Mouse (Mus musculus) forebrain, embryonic 10.5 days (tissue): ENCODE data around the gene Olfr1023. TPM values are rescaled to one million over a fixed set of nuclear protein-coding genes. Genes with fewer than 3 reads are reported as not detected.

Experiments used
- DNase-seq: peaks from one replicate; pipeline ENCODE4 v3.0.0-alpha.2; 2017; ENCODE audit warnings: low spot score; ENCODE audit errors: extremely low spot score
- H3K27ac ChIP-seq: fragments of 300-500 bp; sonication (generic); 2 replicates; pipeline ENCODE4 v1.5.1; 2016; ENCODE audit warnings: mild to moderate bottlenecking
- H3K27me3 ChIP-seq: fragments of 300-500 bp; sonication (generic); 2 replicates; pipeline ENCODE4 v1.6.1; 2016; ENCODE audit warnings: mild to moderate bottlenecking; ENCODE audit not compliant: poor library complexity, severe bottlenecking
- H3K36me3 ChIP-seq: fragments of 300-500 bp; sonication (generic); replicated peaks from 2 replicates; pipeline ENCODE4 v1.6.1; 2016; ENCODE audit warnings: mild to moderate bottlenecking, moderate library complexity
- H3K4me1 ChIP-seq: fragments of 300-500 bp; sonication (generic); 2 replicates; pipeline ENCODE4 v1.6.1; 2016
- H3K4me3 ChIP-seq: fragments of 300-500 bp; sonication (generic); 2 replicates; pipeline ENCODE4 v1.5.1; 2016; ENCODE audit warnings: mild to moderate bottlenecking, moderate library complexity
- H3K9me3 ChIP-seq: fragments of 300-500 bp; sonication (generic); 2 replicates; pipeline ENCODE4 v1.6.1; 2016; ENCODE audit warnings: mild to moderate bottlenecking, moderate library complexity
- WGBS: fragments of 180-500 bp; shearing (Covaris S2); methylation state at CpG from one replicate; pipeline ENCODE4 v1.1.7; 2016; 5-methylcytosine and 5-hydroxymethylcytosine counted together
- polyA plus RNA-seq: library from polyadenylated mRNA; unstranded; fragments of >200 nt; fragmentation: Nextera tagmentation; extraction: Ambion mirVana; gene quantifications from 2 replicates; pipeline ENCODE4 v1.2.1, GENCODE M21; 2016

The Olfr1023 gene
- polyA plus RNA-seq: not detected in 2 replicates

GRCm38 (mm10) chr2:85885340-85885739, at the start of gene Olfr1023:
TSS of gene Olfr1023 (plus strand) at chr2:85885640.
- H3K27me3 ChIP-seq: no peaks in the 10 kb centered on the region
- no peak within 1 kb of the TSS for H3K4me3 ChIP-seq
- 76% methylated on average over 2 of the region's 2 CpGs for WGBS
- DNase-seq: no peak
- H3K36me3 ChIP-seq: no peaks in the 10 kb centered on the region
- no peak within 1 kb of the TSS for H3K27ac ChIP-seq
- no peaks in the 10 kb centered on the region for H3K9me3 ChIP-seq
- no peaks in the 10 kb centered on the region for H3K4me1 ChIP-seq

GRCm38 (mm10) chr2:85845383-85845782, 40.1 kb upstream of the Olfr1023 start, which contains the start of gene Olfr1019:
TSS of gene Olfr1019 (minus strand) at chr2:85845483.
- Histone ChIP-seq H3K4me1 (no peaks in the 10 kb centered on the region), H3K27ac (no peak within 1 kb of the TSS), H3K4me3 (no peak within 1 kb of the TSS)

DNA sequence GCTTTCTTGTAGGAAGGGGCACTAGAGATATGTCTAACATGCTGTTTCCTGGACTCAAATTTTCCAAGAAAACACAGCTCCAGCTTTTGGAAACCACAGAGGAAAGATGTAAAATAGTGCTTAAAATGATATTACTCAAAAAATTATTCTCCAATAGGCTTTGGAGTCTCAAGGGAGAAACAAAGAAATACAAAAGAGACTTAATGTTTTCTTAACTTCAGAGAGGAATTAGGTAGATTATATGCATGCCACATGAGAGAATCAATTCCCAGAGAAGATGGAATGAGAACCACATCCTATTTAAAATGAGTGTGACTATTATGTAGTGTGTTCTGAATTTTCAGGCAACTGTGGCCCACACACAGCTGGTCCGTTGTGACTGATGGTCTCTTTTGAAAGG, 38.7 kb upstream of the Olfr1023 start, which contains the start of gene Olfr1020:
Olfr1020 (plus strand) TSS at position 301 of the 400 bp plus-strand sequence.
- H3K27ac ChIP-seq: no peak within 1 kb of the TSS
- H3K4me1 ChIP-seq: no peaks in the 10 kb centered on the region
- no peak within 1 kb of the TSS for H3K4me3 ChIP-seq
- DNase-seq: no peak
- H3K27me3 ChIP-seq: no peaks in the 10 kb centered on the region
- no peaks in the 10 kb centered on the region for H3K36me3 ChIP-seq
- no peaks in the 10 kb centered on the region for H3K9me3 ChIP-seq
- WGBS: 73% methylated on average over 1 of the region's 1 CpGs

More at GRCm38 (mm10) chr2:85845383-85845782, 40.1 kb upstream of the Olfr1023 start, which contains the start of gene Olfr1019:
- DNase-seq: no peak
- Histone ChIP-seq H3K9me3 (no peaks in the 10 kb centered on the region), H3K27me3 (no peaks in the 10 kb centered on the region), H3K36me3 (no peaks in the 10 kb centered on the region)

DNA sequence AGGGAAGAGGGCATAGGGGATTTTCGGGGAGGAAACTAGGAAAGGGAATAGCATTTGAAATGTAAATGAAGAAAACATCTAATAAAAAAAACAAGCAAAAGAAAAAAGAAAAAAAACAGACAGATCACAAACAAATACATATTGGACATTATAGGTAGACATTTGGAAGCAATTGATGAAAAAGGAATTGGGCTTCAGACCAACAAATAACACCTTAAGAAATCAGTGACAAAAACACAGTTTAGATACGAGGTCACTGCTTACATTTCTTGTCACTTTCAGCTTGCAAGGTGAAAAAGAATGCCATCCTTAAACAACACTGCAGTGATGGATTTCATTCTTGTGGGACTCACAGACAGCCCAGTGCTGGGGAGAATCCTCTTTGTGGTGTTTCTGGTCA, 17.1 kb upstream of the Olfr1023 start, which contains the start of gene Olfr1022:
Olfr1022 (plus strand) TSS at position 301 of the 400 bp plus-strand sequence.
- no peak for DNase-seq
- no peaks in the 10 kb centered on the region for H3K4me1 ChIP-seq
- no peak within 1 kb of the TSS for H3K4me3 ChIP-seq
- no peaks in the 10 kb centered on the region for H3K9me3 ChIP-seq
- H3K27me3 ChIP-seq: no peaks in the 10 kb centered on the region
- H3K36me3 ChIP-seq: no peaks in the 10 kb centered on the region
- 72% methylated on average over 2 of the region's 2 CpGs for WGBS
- H3K27ac ChIP-seq: no peak within 1 kb of the TSS

DNA sequence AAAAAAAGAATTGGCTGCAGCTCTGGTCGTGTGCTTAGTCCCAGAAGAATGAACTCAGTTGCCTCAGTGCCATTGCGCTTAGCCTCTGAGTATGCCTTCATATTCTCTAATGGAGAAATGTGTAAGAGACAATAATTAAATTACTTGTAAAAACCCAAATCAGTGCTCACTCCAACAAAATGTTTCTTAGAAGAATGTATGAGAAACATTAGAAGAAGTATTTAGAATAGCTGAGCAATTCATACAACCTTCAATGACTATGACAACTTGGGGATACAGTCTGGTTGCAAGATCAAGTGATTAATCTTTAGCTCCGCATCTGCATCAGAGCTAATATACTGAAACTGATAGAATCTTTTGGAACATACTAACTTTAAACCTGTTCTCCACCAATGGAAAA, 19.5 kb downstream of the Olfr1023 start, which contains the start of gene Olfr1024:
Olfr1024 (minus strand) TSS at position 101 of the 400 bp plus-strand sequence.
- no peaks in the 10 kb centered on the region for H3K36me3 ChIP-seq
- no peak within 1 kb of the TSS for H3K4me3 ChIP-seq
- H3K9me3 ChIP-seq: no peaks in the 10 kb centered on the region
- DNase-seq: no peak
- WGBS: 90% methylated on average over 3 of the region's 3 CpGs
- no peaks in the 10 kb centered on the region for H3K4me1 ChIP-seq
- H3K27me3 ChIP-seq: no peaks in the 10 kb centered on the region
- no peak within 1 kb of the TSS for H3K27ac ChIP-seq

GRCm38 (mm10) chr2:85913197-85913596, 27.8 kb downstream of the Olfr1023 start:
- H3K27ac ChIP-seq: no peak overlapping the region
- DNase-seq: no peak
- H3K27me3 ChIP-seq: no peaks in the 10 kb centered on the region
- no peaks in the 10 kb centered on the region for H3K4me1 ChIP-seq
- no peaks in the 10 kb centered on the region for H3K36me3 ChIP-seq
- no peak overlapping the region for H3K4me3 ChIP-seq
- H3K9me3 ChIP-seq: no peaks in the 10 kb centered on the region

- H3K4me1 ChIP-seq: no peaks in the 10 kb centered on the region
- no peak for DNase-seq
- 67% methylated on average over 1 of the region's 1 CpGs for WGBS
- H3K4me3 ChIP-seq: no peak within 1 kb of the TSS
- no peak within 1 kb of the TSS for H3K27ac ChIP-seq
- H3K9me3 ChIP-seq: no peaks in the 10 kb centered on the region
- no peaks in the 10 kb centered on the region for H3K27me3 ChIP-seq
- H3K36me3 ChIP-seq: no peaks in the 10 kb centered on the region
Measured at GRCm38 (mm10) chr2:85914893-85915292, 29.5 kb downstream of the Olfr1023 start, which contains the start of gene Olfr1025-ps1. TSS of gene Olfr1025-ps1 (plus strand) at chr2:85915193.

- Histone ChIP-seq H3K27ac (no peak within 1 kb of the TSS), H3K27me3 (no peaks in the 10 kb centered on the region), H3K36me3 (no peaks in the 10 kb centered on the region), H3K4me3 (no peak within 1 kb of the TSS), H3K9me3 (no peaks in the 10 kb centered on the region), H3K4me1 (no peaks in the 10 kb centered on the region)
- WGBS: 91% methylated on average over 3 of the region's 3 CpGs
- no peak for DNase-seq
Measured at GRCm38 (mm10) chr2:85921258-85921657, 35.8 kb downstream of the Olfr1023 start, which contains the start of gene Olfr1026. TSS of gene Olfr1026 (plus strand) at chr2:85921558.

Other genes with a start within 250 kb of the Olfr1023 start
- gene Olfr1002, start 234.9 kb upstream of the Olfr1023 start, polyA plus RNA-seq: not detected in 2 replicates
- not detected in 2 replicates for gene Olfr154, start 221.2 kb upstream of the Olfr1023 start, polyA plus RNA-seq
- not detected in 2 replicates for gene Olfr1006, start 206.9 kb upstream of the Olfr1023 start, polyA plus RNA-seq
- gene Olfr1008, start 196.2 kb upstream of the Olfr1023 start, polyA plus RNA-seq: not detected in 2 replicates
- gene Olfr1009, start 170.2 kb upstream of the Olfr1023 start, polyA plus RNA-seq: not detected in 2 replicates
- not detected in 2 replicates for gene Olfr1012, start 122.9 kb upstream of the Olfr1023 start, polyA plus RNA-seq
- not detected in 2 replicates for gene Olfr1013, start 118.5 kb upstream of the Olfr1023 start, polyA plus RNA-seq
- gene Olfr1014, start 112.9 kb upstream of the Olfr1023 start, polyA plus RNA-seq: not detected in 2 replicates
- gene Olfr1015, start 103.6 kb upstream of the Olfr1023 start, polyA plus RNA-seq: not detected in 2 replicates
- gene Olfr1016, start 83.1 kb upstream of the Olfr1023 start, polyA plus RNA-seq: not detected in 2 replicates
- gene Olfr1018, start 67.2 kb upstream of the Olfr1023 start, polyA plus RNA-seq: not detected in 2 replicates
- gene Olfr1019, start 40.2 kb upstream of the Olfr1023 start, polyA plus RNA-seq: not detected in 2 replicates
- not detected in 2 replicates for gene Olfr1020, start 38.6 kb upstream of the Olfr1023 start, polyA plus RNA-seq
- gene Olfr1022, start 17.0 kb upstream of the Olfr1023 start, polyA plus RNA-seq: not detected in 2 replicates
- not detected in 2 replicates for gene Olfr1024, start 19.4 kb downstream of the Olfr1023 start, polyA plus RNA-seq
- not detected in 2 replicates for gene Olfr1025-ps1, start 29.6 kb downstream of the Olfr1023 start, polyA plus RNA-seq
- gene Olfr1026, start 35.9 kb downstream of the Olfr1023 start, polyA plus RNA-seq: not detected in 2 replicates
- gene Olfr1028, start 64.8 kb downstream of the Olfr1023 start, polyA plus RNA-seq: not detected in 2 replicates
- gene Olfr1029, start 88.3 kb downstream of the Olfr1023 start, polyA plus RNA-seq: not detected in 2 replicates
- gene Olfr1030, start 93.6 kb downstream of the Olfr1023 start, polyA plus RNA-seq: not detected in 2 replicates
- gene Olfr1031, start 104.7 kb downstream of the Olfr1023 start, polyA plus RNA-seq: not detected in 2 replicates
- not detected in 2 replicates for gene Olfr1032, start 119.9 kb downstream of the Olfr1023 start, polyA plus RNA-seq
- gene Olfr1033, start 135.0 kb downstream of the Olfr1023 start, polyA plus RNA-seq: not detected in 2 replicates
- gene Olfr1034, start 160.2 kb downstream of the Olfr1023 start, polyA plus RNA-seq: not detected in 2 replicates
- gene Olfr1036, start 188.4 kb downstream of the Olfr1023 start, polyA plus RNA-seq: not detected in 2 replicates
- not detected in 2 replicates for gene Olfr1037, start 201.7 kb downstream of the Olfr1023 start, polyA plus RNA-seq